Mouse (Mus musculus) ES-Bruce4 (cell line): ENCODE measurements around the gene Il4ra.

Experiments used
- CTCF ChIP-seq: IDR thresholded peaks from one replicate; pipeline ENCODE4 v1.8.1; 2011; ENCODE audit warnings: low read depth, low read length
- EP300 ChIP-seq: IDR thresholded peaks from 2 replicates; pipeline ENCODE4 v1.6.1; 2011; ENCODE audit warnings: low read depth, low read length; ENCODE audit not compliant: insufficient read depth
- POLR2A ChIP-seq: IDR thresholded peaks from one replicate; pipeline ENCODE4 v1.8.1; 2011; ENCODE audit warnings: low read length; ENCODE audit not compliant: insufficient read depth

DNA sequence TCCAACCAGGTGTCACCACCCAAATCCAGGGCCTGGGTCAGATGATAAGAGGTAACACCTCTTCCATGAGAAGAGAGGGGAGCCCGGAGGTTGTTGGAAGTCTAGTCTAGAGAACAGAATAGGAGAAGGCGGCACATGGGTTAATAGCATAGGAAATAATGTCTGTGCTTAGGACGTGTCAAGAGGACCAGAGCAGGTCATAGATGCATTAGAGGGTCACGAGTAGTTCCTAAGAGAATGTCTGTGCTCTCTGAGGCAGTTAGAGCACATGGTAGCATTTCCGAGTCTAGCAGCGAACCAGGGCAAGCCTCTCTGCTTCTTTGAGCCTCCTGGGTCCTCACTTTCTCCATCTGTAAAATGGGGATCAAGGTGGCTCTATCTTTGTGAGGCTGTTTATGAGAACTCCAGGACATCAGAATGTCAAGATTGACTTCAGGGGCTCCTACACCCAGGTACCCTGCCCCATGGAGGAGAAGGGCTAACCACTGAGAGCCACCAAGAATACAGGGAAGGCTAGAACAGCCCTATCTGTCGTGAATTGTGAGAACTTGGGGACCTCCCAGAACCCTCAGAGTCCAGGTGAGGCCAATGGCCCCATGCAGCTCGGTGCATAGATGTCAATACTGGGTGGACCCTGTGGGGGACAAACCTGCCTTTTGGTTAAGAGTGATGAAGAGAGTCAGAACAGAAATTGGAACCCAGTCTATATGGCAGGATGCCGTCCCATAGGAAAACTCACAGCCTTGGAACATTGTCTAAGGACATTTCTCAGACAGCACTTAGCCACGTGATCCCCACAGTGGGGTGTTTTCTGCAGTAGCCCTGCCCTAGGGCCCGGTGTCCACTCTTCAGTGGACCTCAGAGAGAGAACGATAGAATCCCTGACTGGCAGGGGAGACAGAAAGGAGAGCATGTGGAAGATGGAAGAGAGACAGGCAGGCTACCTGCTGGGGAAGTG, 52.7 kb downstream of the Il4ra start:
- no peak for TF ChIP-seq CTCF
- no peak for TF ChIP-seq POLR2A
- TF ChIP-seq EP300 = no peak
